Mouse (Mus musculus): Measurements from ENCODE around the gene Ppfia3. TPM values are rescaled to one million over a fixed set of nuclear protein-coding genes. Genes with fewer than 3 reads are reported as not detected.
"Not testable (repeated sequence)": the region's sequence is repeated elsewhere in the genome, so short reads cannot be mapped to it uniquely, and the experiment has no call there.

The Ppfia3 gene
- under 1 TPM; 0.26 to 0.34 TPM for total RNA-seq (2021)

DNA sequence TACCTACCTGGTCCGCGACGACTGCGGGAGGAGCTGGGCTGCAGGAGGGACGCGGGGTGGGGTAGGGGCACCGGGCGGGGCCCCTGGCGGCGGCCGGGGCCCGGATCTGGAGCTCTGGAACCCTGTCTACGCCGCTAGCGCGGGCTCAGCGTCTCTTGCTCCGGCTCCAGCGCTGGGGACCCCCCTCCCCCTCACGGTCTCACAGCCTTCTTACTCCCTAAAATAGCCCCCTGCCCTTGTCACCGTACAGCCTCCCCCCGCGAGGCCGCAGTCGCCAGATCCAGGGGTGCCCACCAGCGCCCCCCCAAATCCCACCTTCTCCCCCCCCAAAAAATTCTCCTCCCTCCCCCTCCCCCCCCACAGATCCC, at the start of gene Ppfia3:
Ppfia3 (minus strand) TSS at position 368 of the 368 bp plus-strand sequence.
- DNase-seq: no peak

DNA sequence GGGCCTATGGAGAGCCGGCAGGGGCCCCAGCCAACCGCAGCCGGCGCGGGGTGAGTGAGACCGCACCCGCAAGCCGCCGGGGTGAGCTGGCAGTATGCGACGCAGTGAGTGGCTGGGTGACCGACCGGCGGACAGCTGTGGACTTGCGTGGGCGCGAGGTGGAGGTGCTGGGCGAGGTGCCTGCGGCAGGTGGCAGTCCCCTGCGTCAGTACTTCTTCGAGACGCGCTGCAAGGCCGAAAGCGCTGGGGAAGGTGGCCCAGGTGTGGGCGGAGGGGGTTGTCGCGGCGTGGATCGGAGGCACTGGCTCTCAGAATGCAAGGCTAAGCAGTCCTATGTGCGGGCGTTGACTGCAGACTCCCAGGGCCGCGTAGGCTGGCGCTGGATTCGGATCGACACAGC, 48.8 kb upstream of the Ppfia3 start:
- no peak for DNase-seq

GRCm38 (mm10) chr7:45414740-45415224, 48.0 kb upstream of the Ppfia3 start:
- no peak for DNase-seq

DNA sequence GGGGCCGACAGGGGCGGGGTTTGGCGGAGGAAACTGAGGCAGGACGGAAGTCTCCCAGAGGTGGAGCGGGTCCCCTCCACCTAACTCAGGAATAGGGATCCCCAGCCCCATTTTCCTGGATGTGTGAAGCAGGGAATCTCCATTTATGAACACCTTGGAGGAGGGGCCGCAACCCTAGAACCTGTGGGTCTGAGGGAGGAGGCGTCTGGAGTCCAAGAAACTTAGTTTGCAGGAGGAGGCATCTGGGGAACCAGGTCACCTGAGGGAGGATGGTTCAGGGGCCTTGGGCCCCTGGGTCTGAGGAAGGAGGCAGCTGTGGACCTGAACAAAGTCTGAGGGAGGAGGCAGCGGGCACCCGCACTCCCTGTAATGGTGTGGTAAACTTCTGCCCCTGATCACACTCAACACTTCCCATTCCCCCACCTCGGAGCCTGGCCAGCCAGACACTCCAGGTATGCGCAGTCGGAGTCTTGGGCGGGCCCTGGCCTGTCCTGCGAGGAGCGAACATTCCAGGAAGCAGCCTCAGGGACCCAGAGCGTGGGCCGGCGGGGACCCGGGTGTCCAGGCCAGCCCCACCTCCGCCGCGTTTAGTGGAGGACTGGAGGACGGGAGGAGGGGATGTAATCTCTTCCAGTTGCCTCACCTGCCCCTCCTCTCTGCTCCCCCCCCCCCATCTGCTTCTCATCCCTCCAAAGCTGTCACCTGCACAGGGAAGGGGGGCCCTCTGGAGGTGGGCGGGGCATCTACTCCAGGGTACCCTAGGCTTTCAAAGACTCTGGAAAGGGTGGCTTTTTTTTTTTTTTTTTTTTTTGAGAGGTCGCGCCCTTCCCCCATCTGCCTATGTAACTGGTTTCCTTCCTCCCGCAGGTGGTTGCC, 47.3 kb upstream of the Ppfia3 start:
- no peak for DNase-seq

GRCm38 (mm10) chr7:45413113-45413863, 46.5 kb upstream of the Ppfia3 start, which contains the start of gene Ntf5:
Gene Ntf5, plus strand, starts transcription at chr7:45413695.
- peak; percentile 38 for DNase-seq

DNA sequence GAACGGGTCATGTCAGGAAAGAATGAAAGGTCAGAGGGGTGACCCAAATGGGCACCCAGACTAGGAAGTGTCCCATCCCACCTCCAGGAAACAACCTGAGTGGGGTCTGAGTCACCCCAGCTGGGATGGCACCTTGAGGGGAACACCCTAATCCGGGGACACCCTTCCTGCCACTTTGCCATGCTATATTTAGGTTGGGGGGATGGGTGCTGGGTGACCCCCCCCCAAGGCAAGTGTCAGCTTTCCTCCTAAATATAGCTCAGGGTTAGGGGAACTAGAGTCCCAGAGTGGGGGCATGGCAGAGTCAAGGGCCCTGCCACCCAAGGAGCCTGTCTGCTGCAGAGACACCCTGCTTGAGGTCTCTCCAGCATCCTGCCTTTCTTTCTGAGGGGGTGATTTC, 45.6 kb upstream of the Ppfia3 start:
- no peak for DNase-seq

GRCm38 (mm10) chr7:45409497-45410163, 42.8 kb upstream of the Ppfia3 start:
- no peak for DNase-seq

DNA sequence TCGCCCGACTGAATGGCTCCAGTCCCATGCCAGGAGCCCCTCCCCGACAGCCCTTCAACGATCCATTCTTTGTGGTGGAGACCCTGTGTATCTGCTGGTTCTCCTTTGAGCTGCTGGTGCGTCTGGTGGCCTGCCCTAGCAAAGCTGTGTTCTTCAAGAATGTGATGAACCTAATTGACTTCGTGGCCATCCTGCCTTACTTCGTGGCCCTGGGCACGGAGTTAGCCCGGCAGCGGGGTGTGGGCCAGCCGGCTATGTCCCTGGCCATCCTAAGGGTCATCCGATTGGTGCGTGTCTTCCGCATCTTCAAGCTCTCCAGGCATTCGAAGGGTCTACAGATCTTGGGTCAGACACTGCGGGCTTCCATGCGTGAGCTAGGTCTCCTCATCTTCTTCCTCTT, 42.1 kb upstream of the Ppfia3 start:
- no peak for DNase-seq

DNA sequence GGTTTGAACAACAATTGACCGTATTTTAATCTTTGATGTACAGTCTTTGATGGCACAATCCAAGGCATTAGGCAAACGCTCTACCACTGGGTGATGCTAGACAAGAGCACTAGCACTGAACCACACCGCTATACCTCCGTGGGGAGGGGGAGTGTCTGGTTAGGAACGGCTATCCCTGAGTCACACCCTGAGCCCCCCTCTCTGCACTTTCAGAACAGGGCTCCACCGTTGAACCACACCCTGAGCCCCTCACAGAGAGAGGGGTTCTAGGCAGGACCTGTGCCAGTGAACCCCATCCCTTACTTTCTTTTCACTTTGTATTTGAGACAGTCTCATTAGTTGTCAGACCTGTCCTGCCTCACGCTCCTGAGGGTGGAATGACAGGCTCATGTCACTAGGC, 41.5 kb upstream of the Ppfia3 start:
- no peak for DNase-seq

DNA sequence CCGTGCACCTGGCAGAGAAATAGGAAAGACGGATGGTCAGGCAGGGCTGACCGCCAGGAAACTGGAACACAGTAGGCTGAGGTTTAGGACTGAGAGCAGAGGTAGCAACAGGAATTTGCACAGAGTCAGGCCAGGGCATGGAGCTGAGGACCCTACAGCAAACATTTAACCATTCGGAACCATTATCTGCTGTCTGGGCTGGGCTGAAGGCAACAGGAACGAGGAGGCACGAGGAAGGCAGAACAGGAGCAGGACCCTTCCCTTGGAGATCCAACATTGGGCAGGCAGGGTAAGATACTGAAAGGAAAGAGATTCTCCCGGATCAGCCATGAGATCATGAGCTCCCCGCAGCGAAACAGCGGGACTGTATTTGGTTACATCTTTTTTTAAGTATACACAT, 41.0 kb upstream of the Ppfia3 start:
- no peak for DNase-seq

- DNase-seq: peak; percentile 62
Measured at GRCm38 (mm10) chr7:45406157-45407156, 39.6 kb upstream of the Ppfia3 start.

GRCm38 (mm10) chr7:45405091-45406075, 38.6 kb upstream of the Ppfia3 start, which contains the start of gene Kcna7:
Gene Kcna7, plus strand, starts transcription at chr7:45405653.
- DNase-seq: peak; percentile 83

DNA sequence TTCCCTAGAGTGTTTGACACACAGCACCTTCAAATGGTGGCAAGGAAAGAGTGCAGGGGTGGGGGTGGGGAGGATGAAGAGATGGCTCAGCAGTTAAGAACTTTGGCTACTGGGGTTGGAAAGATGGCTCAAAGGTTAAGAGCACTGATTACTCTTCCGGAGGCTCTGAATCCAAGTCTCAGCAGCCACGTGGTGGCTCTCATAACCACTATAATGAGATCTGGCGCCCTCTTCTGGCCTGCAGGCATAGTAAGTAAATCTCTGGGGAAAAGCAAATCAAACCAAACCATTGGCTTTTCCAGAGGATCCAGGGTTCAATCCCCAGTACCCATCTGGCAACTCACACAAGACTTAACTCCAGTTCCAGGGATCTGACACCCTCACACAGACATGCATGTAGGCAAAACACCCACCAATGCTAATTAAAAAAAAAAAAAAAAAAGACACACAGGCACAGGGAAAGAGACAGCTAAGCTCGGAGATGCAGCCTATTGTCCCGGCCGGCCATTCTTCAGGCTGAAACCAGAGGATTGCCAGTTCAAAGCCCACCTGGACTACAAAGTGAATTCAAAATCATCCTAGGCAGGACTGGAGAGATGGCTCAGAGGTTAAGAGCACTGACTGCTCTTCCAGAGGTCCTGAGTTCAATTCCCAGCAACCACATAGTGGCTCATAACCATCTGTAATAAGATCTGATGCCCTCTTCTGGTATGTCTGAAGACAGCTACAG, 36.9 kb upstream of the Ppfia3 start:
- DNase-seq: peak; percentile 71

GRCm38 (mm10) chr7:45401521-45402085, 34.8 kb upstream of the Ppfia3 start:
- DNase-seq: no peak

GRCm38 (mm10) chr7:45396787-45397186, 30.0 kb upstream of the Ppfia3 start:
- DNase-seq: no peak

DNA sequence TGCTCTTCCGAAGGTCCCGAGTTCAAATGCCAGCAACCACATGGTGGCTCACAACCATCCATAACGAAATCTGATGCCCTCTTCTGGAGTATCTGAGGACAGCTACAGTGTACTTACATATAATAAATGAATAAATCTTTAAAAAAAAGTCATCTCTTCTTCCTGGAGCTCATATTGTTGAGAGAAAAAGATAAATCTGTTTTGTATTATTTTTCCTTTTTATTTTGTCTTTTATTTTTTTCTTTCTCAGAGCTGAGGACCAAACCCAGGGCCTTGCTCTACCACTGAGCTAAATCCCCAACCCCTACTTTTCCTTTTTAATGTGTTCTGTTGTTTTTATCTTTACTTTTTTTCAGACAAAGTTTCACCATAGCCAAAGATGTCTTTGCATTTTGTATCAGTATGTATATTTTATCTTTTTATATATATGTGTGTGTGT, 29.5 kb upstream of the Ppfia3 start:
- not testable (repeated sequence) for DNase-seq

DNA sequence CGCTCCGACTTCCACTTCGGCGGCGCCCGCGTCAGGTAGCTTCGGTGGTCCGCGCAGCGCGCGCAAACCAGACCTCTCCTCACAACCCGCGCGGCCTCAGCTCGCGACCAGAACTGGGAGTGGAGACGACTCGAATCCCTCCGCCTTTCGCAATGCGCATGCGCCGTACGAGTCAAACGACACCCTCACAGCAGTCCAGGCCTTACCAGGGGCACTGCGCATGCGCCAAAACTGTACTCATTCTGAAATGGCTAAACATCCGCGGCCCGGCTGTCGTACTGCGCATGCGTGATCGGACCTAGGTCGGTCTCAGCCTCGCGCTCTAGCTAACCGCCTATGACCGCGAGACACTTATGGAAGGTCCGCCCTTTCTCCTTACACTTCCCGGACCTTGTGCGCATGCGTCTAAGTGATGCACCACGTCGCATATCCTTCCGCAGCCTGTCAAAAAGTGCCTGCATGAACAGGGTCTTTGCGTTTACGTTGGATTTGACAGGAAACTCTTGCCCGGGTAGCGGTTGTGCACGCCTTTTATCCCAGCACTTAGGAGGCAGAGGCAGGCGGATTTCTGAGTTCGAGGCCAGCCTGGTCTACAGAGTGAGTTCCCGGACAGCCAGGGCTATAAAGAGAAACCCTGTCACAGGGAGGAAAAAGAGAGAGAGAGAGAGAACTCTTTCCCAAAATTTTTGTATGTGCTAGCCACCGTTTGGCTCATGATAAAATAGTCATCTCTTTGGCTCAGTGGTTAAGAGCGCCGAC, 28.9 kb upstream of the Ppfia3 start, which contains the start of gene Snrnp70:
Snrnp70 (minus strand) TSS at position 165 of the 759 bp plus-strand sequence.
- DNase-seq: peak; percentile 100

DNA sequence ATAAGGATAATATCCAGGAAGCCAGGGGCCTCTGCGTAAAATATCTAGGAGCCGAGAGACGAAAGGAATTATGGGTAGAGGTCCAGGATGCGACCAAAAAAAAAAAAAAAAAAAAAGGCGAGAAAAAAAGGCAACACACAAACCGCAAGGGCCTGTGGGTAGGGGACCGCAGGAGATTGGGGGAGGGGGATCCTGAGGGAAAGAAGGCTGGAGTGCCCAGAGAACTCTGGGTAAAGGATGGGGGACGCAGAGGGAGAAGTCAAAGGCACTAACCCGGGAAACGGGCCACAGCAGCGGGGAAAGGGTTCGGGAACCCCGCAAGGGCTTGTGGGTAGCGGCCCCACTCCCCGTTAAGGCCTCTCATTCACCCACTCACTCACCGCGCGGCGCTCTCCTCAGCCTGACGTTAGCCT, 28.3 kb upstream of the Ppfia3 start:
- DNase-seq: no peak
